Mouse (Mus musculus) adrenal gland, postnatal 4 days (tissue): ENCODE data around the gene Ap5z1. TPM values are rescaled to one million over a fixed set of nuclear protein-coding genes. Genes with fewer than 3 reads are reported as not detected.
A peak's percentile ranks its signal among the peaks of the same experiment; 100 is the strongest.

Source experiments
- DNase-seq, 2 experiments: peaks; one replicate each; pipeline ENCODE4 v3.0.0; 2021 to 2022; ENCODE audit warnings: low spot score in 2 of 2, mixed read lengths in 2 of 2
- total RNA-seq, 2 experiments: library from RNA; stranded (reverse); gene quantifications; 2 replicates each; pipeline ENCODE4 v1.2.3; 2021

The Ap5z1 gene
- total RNA-seq, 2 experiments from 2014 or later = 22.2 to 24.6 TPM

- DNase-seq = no peak
These were observed 25.3 kb upstream of the Ap5z1 start for GRCm38 (mm10) chr5:142438380-142438938.

- DNase-seq = no peak
These were observed 23.8 kb upstream of the Ap5z1 start for GRCm38 (mm10) chr5:142439911-142440432.

GRCm38 (mm10) chr5:142440451-142441147 is 23.1 kb upstream of the Ap5z1 start:
- peak; percentile 57 to 85 for DNase-seq

- DNase-seq = no peak
These were observed 22.3 kb upstream of the Ap5z1 start for GRCm38 (mm10) chr5:142441332-142442044.

GRCm38 (mm10) chr5:142442045-142442440 is 21.7 kb upstream of the Ap5z1 start:
- DNase-seq = no peak

GRCm38 (mm10) chr5:142443514-142443913 is 20.2 kb upstream of the Ap5z1 start:
- no peak for DNase-seq

GRCm38 (mm10) chr5:142443994-142444393 is 19.8 kb upstream of the Ap5z1 start:
- DNase-seq = no peak

- DNase-seq = no peak
These were observed 18.8 kb upstream of the Ap5z1 start for GRCm38 (mm10) chr5:142444791-142445531.

- no peak for DNase-seq
These were observed 18.0 kb upstream of the Ap5z1 start for GRCm38 (mm10) chr5:142445709-142446108.

- peak; percentile 74 to 77 for DNase-seq
These were observed 15.7 kb upstream of the Ap5z1 start for GRCm38 (mm10) chr5:142448076-142448475.

- DNase-seq = no peak
These were observed 15.1 kb upstream of the Ap5z1 start for GRCm38 (mm10) chr5:142448623-142449022.

- DNase-seq = no peak
These were observed 12.9 kb upstream of the Ap5z1 start for GRCm38 (mm10) chr5:142450846-142451245.

- no peak for DNase-seq
These were observed 12.0 kb upstream of the Ap5z1 start for GRCm38 (mm10) chr5:142451759-142452158.

GRCm38 (mm10) chr5:142453742-142454141 is 10.0 kb upstream of the Ap5z1 start:
- DNase-seq = no peak

GRCm38 (mm10) chr5:142456318-142456717 is 7.4 kb upstream of the Ap5z1 start:
- DNase-seq = no peak

GRCm38 (mm10) chr5:142457345-142457744 is 6.4 kb upstream of the Ap5z1 start:
- DNase-seq = no peak

- no peak for DNase-seq
These were observed 4.8 kb upstream of the Ap5z1 start for GRCm38 (mm10) chr5:142458791-142459557.

GRCm38 (mm10) chr5:142459834-142460233 is 3.9 kb upstream of the Ap5z1 start:
- no peak for DNase-seq

GRCm38 (mm10) chr5:142461942-142462640 is 1.7 kb upstream of the Ap5z1 start:
- DNase-seq = no peak

GRCm38 (mm10) chr5:142462641-142462948 is 1.1 kb upstream of the Ap5z1 start:
- DNase-seq = no peak
